Mouse (Mus musculus) megakaryocyte, embryonic 14.5 days (primary cell): Measurements from ENCODE around the gene Tufm.

Experiments used
- FLI1 ChIP-seq: IDR thresholded peaks from 2 replicates; pipeline ENCODE4 v1.6.1; 2012; ENCODE audit warnings: low read length, inconsistent platforms, mixed read lengths
- GATA1 ChIP-seq: IDR thresholded peaks from 3 replicates; pipeline ENCODE4 v1.6.1; 2012; ENCODE audit warnings: mixed read lengths, low read length, inconsistent platforms, borderline replicate concordance

GRCm38 (mm10) chr7:126519513-126519912 is 32.4 kb downstream of the Tufm start:
- TF ChIP-seq GATA1 (no peak), FLI1 (no peak)
